Mouse (Mus musculus) retina, embryonic 14.5 days (tissue): ENCODE measurements around the gene Cldn19.

Experiments
- DNase-seq: peaks from one replicate; pipeline ENCODE4 v3.0.0-alpha.2; 2015; ENCODE audit warnings: low spot score

The Cldn19 gene

DNA sequence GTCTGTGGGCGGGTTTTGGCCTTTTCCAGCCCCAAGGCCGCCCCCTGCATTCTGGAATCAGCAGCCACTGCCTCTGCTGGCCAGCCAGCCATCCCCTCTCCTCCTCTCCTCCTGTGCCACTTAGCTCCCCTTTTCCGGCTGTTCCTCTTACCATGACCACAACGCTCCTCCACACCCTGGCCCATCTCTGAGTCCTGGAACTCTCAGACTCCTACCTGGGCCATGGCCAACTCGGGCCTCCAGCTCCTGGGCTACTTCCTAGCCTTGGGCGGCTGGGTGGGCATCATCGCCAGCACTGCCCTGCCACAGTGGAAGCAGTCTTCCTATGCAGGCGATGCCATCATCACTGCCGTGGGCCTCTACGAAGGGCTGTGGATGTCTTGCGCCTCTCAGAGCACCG, at the start of gene Cldn19:
TSS of gene Cldn19 (plus strand) at position 64 of the 400 bp plus-strand sequence.
- DNase-seq = no peak

DNA sequence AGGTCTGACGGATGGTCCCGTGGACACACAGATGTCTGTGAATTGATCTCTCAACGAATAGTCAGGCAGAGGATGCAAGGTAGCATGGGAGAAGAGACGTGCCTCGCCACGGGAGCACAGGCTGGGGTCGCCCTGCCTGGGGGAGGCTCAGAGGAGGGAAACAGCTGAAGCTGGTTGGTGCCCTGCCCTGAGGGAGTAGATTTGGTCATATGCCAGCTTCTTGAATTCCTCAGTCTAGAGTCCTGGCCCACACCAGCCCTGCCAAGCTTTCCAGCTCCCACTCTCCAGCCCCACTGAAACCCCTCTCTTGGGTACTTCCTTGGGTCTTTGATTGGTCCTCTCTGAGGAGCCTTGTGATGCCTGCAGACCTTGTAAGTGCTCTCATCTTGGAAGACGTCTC, 38.5 kb upstream of the Cldn19 start:
- no peak for DNase-seq

DNA sequence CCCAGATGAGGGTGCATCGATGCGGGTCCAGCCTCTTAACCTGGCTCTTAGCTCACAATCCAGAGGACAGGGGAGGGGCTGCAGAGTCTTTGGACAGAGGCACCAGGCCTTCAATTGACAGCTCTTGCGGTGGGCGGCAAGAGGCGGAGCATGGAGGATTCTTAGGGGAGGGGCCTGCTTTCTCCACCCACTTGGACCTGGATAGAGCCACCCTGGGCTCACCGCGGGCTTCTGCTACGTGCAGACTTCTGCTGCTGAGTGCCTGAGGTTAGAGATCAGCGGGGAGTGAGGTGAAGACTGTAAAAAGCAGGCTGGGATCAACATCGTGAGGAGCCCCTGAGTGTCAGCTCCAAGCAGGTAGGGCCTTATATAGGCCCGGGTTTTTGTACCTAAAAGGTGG, 37.0 kb upstream of the Cldn19 start, which contains the start of gene Tmem269:
TSS of gene Tmem269 (minus strand) at position 49 of the 400 bp plus-strand sequence.
- DNase-seq = peak; percentile 19

DNA sequence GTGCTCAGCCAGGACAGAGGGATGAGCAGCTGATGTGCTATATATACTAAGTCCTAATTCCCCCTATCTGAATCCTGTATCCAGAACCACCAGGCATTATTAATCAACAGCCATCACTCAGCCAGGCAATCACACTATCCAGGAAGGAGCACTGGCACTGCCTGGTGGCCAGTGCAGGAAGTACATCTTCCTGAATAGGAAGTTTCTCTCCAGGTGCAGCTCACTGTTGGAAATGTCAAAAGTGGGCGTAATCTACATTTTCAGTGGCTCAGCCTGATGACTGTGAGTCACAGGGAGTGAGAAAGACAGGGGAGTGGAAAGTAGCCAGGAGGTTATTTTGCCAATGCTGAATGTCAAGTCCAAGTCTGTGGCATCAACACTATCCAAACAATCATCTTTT, 31.5 kb upstream of the Cldn19 start:
- peak; percentile 77 for DNase-seq

DNA sequence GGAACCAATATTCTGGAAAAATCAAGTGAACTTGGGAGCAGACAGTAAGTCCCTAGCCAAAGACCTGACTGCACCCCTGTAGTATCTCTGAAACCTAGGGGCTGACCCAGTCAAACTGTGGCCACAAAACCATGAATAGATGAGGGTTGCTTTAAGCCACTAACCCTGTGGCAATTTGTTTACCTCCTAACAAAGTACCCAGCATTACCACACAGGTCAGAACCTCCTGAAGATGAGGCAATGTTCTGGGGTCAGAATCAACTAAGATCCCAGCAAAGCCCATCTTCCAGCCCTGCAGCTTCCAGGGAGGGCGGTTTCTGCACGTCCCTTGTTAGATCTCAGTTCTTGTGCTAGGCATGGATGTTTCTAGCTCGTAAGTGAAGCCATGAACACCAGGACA, 30.7 kb upstream of the Cldn19 start:
- no peak for DNase-seq

DNA sequence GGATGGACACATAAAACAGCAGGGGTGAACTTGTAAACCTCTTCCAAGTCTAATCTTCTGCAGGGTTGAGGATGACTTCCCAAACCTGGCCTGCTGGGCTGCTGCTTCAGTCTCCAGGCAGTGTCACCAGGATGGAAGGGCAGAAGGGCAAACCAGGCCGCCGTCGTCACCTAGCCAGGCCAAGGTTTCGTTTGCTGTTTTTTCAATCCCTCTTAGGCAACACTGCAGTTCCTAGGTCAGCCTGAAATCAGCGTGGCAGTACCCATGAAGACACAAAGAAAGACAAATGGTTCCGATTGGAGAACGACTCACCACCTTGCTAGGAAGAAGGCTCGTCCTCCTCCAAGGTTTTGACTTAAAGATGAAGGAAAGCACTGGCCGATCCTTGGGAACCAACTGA, 29.5 kb upstream of the Cldn19 start:
- DNase-seq = no peak

DNA sequence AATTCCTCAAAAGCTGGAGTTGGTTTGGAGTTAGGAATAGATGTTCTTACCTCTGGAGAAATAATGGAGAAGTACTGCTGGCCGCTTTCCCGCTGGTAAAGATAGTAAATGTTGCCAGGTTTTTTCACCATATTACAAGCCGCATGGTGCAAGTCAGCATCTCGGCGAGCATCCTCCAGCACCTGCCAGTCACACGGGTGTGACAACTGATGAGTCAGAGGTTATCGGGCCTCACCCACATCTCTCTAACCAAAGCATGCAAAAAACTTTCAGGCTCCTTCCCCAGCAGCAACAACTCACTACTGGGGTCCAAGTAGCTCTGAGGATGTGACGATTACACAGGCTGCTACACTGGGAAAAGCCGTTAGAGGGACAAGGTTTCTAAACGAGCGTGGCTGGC, 28.5 kb upstream of the Cldn19 start:
- no peak for DNase-seq

DNA sequence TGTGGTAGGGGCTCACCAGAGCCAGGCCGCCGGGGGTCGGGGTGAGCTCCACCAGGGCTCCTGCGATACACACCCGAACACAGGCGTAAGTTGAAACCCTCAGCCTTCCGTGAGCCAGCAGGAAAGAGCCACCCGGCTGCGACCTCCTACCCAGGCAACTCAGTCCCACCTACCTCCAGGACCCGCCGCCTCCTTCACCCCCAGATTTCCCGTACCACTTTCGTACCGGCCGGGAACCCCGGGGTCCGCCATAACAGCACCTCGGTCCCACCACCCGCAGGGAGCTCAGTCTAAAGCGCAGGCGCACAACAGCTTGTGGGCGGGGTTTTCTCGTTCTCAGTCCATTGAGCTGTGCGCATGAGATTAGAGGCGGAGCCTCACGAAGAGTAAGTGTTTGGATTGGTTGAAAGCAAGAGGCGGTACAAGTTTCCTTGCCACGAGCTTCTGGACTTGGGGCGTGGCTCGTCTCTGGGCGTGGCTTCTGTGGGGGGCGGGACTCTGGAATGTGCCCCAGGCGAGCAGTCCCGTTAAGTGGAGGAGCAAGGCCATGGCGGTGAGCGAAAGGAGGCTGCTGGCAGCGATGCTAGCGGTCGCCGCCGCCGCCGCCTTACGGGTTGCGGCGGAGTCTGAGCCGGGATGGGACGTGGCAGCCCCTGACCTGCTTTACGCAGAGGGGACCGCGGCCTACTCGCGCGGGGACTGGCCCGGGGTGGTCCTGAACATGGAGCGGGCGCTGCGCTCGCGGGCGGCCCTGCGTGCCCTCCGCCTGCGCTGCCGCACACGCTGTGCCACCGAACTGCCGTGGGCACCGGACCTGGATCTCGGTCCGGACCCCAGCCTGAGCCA, 22.6 kb upstream of the Cldn19 start, which contains the start of the genes AU022252 and P3h1:
TSS of gene AU022252 (minus strand) at position 303 of the 846 bp plus-strand sequence.
TSS of gene P3h1 (plus strand) at position 506 of the 846 bp plus-strand sequence.
- DNase-seq = peak; percentile 100

DNA sequence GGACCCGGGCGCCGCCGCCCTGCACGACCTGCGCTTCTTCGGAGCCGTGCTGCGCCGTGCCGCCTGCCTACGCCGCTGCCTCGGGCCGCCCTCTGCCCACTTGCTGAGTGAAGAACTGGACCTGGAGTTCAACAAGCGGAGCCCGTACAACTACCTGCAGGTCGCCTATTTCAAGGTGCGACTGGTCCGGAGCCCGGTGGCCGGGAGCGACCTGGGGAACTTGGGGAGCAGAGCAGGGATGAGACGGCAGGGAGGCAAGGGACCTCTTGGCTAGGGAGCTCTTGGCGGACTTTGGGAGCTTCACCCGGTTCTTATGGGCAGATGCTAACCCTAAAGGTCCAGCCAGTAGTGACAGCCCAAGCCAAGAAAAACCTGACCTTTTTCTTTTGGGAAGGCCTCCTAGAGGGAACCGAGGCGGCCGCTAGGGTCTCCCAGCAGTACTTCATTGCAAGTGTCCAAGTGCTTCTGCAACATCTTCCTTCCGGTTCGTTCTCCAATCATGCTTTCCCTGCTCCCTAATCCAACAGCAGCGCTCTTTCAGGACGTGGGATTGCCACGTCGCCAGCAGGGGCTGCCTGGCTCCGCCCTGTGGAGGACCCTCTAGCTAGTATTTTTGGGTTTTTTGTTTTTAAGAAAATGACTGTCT, 21.8 kb upstream of the Cldn19 start:
- peak; percentile 72 for DNase-seq

DNA sequence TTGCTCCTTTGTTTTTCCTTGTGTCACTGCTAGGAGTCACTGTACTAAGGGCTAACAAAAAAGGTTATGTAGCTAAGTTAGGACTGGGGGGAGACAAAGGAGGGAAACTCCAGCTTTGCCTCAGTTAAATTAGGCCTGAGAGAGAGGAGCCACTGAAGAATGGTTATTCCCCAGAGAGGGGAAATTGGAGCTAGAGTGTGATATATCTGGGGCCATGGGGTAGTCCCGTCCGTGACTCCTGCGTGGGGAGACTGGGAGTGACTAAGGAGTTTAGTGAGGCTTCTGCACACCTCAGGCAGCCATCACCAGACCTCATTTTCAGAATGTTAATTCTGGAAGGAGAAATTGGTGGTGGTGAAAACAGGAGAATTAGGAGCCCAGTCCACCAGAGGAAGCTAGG, 20.9 kb upstream of the Cldn19 start:
- no peak for DNase-seq

DNA sequence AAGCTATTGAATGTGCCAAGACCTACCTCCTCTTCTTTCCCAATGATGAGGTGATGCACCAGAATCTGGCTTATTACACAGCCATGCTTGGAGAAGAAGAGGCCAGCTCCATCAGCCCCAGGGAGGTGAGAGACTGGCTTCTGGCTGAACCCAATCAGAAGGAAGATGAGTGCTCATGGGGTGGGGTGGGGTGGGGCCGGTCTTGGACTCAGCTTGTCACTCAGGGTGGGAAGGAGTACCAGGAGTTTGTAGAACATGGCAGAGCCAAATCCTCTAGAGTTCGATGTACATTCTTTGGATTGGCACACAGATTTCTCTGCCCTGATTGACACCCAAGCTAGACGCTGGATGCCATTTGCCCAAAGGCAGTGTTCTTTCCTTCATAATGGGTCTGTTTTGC, 16.6 kb upstream of the Cldn19 start:
- DNase-seq = no peak

DNA sequence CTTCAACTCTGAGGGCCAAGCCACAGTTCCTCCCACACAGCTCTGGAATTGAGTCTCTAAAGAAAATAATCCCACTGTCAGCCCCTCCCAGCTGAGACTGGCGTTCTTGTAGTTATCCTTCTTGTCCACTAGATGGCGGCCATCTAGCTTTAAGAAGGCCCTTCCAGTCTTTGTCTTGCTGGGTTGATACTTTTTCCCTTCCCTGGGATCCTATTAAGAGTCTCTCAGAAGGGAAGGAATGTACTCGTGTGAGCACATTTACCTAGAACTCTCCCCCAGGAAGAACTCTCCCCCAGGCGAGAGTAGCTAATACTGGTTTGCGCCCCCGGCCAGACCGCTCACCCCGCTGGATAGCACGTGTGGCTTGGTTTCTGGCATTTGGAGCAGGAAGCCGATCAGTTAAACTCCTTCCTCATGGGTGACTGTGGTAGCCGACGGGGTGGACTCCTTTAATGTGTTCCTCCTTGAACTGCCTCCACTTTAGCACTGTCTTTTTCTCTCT, 16.0 kb upstream of the Cldn19 start:
- peak; percentile 89 for DNase-seq

DNA sequence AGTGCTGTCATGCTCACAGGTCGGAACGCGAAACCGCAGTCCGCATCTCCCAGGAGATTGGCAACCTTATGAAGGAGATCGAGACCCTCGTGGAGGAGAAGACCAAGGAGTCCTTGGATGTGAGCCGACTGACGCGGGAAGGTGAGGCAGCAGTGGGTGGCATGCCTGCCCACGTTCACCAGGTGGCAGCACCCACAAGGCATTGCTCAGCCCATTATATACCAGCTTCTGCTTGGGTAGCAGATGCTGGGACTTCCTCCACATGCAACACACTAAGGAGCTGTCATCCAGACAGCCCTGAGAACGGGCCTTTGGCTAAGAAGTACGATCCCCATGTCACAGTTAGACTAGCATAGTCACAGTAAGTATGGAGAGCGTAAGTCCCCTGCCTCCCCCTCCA, 13.6 kb upstream of the Cldn19 start:
- no peak for DNase-seq

DNA sequence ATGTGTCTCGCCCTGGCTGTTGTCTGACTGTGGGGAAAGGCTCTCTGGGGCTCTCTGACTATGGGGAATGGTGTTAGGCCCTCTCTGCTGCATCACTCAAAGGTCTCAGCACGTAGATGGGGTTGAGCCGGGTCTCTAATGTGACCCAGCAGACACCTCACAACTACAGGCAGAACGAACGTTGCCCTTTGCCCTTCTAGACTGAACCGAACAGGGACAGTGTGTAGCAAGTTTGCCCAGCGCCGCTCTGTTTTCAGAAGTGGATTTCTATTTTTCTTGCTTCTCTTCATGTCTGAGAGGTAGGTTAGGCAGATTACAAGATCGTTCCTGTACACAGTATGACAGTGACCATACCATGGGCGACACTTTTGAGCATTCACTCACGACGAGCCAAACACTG, 12.6 kb upstream of the Cldn19 start:
- no peak for DNase-seq

DNA sequence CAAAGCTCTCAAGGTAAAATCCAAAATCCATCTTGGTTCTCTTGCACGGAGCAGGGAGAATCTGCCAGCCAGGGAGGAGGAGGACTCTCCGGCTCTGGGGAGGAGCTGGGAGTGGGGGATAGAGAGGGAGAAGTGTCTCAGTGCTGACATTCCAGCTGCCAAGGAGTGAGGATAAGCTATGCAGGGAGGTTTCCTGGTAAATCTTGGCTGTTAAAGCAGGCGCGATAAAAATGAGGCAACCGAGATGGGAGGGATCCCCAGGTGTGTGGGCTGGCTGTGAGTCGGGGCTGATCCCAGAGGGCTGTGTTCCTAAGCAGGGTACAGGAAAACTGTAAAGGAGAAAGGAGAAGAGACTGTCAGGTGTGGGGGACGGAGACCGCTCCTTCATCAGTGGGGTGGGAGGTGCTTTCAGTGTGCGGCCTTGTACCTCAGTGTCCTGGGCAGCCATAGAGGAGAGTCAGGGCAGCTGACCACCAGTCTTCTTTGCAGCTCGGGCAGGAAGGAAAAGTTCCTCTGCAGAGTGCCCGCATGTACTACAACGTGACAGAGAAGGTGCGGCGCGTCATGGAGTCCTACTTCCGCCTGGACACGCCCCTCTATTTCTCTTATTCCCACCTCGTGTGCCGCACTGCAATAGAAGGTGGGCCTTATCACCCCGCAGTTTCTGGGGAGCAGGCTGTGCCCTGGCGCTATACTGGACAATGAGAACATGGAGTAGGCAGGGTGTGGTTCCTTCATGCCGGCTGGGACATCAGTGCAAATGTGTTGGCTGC, 10.6 kb upstream of the Cldn19 start:
- no peak for DNase-seq

DNA sequence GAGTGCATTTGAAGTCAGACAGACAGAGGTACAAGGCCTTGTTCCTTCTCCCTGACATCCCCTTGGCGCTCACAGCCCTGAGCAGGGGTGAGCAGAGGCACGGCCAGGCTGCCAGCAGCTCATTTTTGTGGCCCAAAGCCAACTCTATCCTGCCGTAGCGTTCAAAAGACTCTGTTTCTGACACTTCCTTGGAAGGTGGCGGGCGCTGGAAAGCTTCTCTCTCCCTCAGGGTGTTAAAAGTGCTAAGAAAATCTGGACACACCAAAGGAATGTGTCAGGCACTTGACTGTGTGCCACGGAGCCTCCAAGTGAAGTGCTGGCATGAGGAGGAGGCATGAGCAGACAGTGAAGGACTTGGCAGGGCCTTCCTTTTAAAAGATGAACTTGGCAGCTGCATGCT, 9.7 kb upstream of the Cldn19 start:
- no peak for DNase-seq

DNA sequence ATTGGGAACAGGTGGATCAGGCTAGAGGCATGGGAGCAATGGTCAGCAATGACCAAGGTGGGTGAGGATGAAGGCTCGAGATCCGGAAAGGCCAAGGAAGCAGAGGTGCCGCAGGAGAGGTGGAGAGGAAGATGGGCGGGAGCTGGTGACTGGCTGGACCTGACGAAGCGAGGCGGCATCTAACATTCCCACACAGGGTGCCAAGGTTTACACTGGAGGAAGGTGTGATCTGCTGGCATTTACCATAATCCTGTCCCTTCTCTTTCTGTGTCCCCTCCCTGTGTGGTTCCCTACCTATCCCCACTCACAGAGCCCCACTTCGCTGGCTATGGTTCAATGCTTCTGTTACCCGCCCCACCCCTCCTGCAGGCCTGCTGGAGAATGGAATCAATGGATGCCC, 9.3 kb upstream of the Cldn19 start:
- DNase-seq = no peak

DNA sequence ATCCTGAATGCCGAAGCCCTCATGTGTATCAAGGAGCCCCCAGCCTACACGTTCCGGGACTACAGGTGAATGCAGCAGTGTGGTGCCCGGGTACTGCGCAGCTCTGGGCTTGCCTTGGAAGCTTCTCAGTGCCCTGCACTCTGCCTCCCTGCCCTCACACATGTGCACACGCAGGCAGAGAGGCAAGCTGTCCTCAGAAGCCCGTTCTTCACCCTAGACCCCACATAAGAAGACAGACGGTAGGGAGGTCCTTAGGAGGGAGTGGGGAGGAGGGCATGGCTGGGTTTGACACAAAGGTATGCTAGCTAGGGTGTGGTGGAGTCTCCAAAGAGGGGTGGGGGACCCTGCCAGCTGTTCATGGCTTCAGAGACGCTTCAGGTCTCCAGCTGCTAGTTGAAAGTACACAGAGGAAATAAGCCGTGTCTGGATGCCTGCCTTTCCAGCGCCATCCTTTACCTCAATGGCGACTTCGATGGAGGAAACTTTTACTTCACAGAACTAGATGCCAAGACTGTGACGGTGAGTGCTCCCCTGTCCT, 8.5 kb upstream of the Cldn19 start:
- no peak for DNase-seq

DNA sequence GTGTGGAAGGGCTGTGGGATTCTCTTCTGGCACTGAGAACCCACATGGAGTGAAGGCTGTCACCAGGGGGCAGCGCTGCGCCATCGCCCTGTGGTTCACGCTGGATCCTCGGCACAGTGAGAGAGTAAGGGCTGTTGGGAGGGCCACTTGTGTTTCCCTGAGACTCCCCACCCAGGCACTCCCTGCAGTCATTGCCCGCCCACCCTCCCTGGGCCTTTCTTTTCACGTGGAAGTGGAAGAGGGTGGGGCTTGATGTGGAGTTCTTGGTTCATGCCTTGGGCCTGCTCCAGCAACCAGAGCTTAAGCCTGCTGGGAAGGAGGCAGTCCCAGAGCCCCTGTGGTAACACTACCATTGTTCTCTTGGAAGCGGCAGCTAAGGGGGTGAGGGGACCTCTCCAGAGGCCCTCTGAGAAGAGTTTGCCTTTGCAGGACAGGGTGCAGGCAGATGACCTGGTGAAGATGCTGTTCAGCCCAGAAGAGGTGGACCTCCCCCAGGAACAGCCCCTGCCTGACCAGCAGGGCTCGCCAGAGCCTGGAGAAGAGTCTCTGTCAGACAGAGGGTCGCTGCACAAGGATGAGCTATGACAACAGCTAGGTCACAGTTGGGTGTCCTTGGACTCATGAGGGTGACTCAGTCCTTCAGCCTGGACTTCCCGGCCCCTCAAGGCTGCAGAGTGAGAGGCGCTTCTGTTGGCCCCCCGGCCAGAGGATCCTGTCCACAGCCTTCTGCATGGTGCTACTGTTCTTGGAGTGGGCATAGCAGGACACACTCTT, 7.6 kb upstream of the Cldn19 start:
- peak; percentile 87 for DNase-seq

DNA sequence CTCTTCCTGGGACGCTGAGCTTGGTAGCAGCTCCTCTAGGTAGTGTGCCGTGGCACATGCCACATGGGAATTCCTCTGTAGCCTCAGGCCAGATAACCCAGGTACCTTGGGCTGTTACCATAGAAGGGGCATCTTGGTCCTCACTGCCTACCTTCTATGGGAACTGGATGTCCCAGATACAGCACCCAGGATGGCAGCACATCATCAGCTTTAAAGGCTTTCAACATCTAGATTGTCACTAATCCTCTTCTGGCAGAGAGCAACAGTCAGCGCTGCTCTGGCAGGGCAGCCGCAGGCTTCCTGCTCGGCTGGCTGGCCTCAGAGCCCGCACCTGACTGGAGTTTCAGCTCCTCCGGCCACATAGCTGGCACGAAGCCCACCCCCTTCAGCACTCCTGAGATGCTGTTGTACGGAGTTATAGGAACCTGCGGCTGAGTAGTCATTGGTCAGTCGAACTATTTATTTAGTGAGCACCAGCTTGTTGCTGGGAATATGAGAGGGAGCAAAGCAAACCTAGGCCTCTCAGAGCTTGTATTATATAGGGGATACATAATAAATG, 6.7 kb upstream of the Cldn19 start:
- no peak for DNase-seq
